Mouse (Mus musculus): Measurements from ENCODE around the gene Psmb2.

- TF ChIP-seq EP300 (IDR thresholded peaks at IDR 0.05): no peak
- no peak for TF ChIP-seq CTCF (IDR thresholded peaks at IDR 0.05)
Measured at GRCm38 (mm10) chr4:126647996-126648910, 29.2 kb upstream of the Psmb2 start.
